Mouse (Mus musculus): Measurements from ENCODE around the gene Scpep1.
"Not testable (repeated sequence)": the region's sequence is repeated elsewhere in the genome, so short reads cannot be mapped to it uniquely, and the experiment has no call there.

Scpep1 gene

GRCm38 (mm10) chr11:88909388-88910036 lies 45.8 kb downstream of the Scpep1 start:
- peak; percentile 88 to 90 for DNase-seq

DNA sequence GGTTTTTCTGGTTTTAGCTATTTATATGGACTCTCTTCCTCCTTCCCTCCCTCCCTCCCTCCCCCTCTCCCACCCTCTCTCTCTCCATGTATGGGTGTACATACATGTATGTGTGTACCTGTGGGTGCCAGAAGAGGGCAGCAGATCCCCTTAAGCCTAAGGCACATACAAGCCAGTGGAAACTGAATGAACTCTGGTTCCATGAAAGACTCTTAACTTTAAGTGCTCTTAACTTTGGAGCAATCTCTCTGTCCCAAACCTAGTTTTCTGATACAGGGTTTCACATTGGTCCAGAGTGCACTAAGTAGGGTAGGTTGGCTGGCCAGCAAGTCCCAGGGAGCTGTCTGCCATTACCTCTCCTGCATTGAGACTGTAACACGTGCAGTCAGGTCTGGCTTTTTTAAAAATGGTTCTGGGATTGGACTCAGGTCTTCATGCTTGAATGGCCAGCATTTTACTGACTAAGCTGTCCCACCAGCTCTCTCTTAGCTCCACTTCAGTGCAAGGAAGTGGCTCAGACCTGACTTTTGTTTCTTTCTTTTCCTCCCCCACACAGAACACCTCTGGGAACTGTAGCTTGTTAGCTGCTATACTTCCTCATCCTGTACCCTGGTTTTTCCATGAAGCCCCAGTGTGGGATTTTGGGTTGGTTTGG lies 46.6 kb downstream of the Scpep1 start:
- peak; percentile 78 to 82 for DNase-seq

DNA sequence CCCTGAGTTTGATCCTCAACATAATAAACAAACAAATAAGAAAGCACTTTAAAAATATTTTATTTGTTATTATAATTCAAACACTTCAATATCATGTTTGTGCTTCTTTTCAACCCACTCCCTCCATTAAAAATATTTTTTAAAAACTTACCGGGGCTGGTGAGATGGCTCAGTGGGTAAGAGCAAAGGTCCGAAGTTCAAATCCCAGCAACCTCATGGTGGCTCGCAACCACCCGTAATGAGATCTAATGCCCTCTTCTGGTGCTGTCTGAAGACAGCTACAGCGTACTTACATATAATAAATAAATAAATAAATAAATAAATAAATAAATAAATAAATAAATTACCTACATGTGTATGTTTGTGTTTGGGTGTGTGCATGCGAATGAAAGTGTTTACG lies 47.4 kb downstream of the Scpep1 start:
- no peak for DNase-seq

DNA sequence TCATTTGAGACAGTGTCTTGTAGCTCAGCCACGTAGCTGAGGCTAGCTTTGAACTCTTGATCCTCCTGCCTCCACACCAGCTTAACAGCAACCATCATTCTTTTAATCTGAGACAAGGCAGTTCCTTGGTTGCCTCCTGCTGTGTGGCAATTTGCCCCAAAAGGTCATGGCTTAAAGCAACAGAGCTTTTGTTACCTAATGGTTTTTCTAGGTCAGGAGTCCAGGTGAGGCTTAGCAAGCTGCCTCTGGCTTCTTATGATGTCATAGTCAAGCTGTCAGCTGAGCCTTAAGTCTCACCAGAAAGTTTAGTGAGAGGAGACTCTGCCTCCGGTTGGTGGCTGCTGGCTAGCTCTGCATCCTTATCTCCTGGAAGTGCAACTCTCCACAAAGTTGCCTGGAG lies 49.6 kb downstream of the Scpep1 start:
- no peak for DNase-seq

DNA sequence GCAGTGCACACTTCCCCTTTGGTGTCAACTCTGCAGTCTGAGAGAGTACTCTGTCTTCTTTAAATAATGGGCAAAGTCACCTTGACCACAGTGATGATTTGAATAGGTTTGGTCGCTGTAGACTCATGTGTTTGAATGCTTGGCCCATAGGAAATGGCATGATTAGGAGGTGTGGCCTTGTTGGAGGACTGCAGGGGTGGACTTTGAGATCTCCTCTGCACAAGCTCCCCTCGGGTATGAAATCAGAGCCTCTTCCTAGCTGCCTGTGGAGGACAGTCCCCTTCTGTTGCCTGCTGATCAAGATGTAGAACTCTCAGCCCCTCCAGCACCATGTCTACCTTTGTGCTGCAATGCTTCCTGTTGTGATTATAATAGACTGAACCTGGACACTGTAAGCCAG lies 51.2 kb downstream of the Scpep1 start:
- DNase-seq, result no peak

DNA sequence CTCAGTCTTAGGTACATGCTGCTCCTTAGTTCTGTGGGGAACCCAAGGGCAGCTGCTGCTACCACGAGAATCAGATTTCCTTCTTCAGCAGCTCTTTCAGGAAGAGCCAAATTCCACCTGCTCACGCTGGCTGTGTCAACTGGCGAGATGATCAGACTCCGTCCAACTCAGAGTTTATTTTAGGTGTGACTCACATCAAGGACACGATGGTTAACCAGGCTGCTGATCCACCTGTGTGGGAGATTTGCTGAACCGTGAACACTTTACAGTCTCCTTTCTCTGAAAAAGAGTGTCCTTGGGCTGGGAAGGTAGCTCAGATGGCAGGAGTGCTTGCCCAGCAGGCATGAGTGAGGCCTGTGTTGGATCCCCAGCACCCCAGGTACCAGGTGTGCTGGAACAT lies 52.5 kb downstream of the Scpep1 start:
- no peak for DNase-seq

DNA sequence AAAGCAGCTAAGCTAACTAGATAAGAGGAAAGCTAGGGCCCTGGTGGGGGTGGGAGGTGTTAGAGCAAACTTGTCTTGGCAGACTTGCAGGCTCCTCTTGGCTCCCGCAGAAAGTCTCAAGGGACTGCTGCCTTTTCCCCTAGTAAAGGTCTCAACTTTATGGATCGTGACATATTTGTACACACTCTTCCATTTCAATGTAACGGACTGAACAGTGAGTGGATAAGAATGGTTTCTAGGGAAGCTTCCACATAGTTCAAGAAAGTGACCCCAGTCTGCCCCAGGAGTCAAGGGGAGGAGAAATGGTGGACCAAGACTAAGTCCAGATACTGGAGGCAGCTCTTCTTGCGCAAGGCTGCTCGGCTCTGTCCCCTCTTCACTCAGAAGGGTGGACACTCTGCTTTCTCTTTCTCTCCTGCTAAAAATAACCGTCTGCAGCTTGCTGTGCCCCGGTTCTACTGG lies 53.9 kb downstream of the Scpep1 start:
- no peak for DNase-seq

DNA sequence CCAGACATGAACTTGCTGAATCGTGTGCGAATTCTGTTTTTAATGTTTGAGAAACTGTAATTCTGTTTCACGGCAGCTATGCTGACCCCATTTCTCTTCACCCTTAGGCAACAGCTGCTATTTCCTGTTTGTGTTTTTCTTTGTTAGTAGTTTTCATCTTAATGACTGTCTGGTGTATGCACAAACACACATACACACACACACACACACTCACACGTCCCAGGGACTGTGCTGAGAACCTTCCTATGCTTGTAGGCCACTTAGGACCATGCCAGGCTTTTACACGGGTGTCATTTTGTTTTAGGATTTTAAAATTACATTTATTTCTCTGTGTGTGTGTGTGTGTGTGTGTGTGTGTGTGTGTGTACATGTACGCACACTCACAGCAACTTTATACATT lies 55.7 kb downstream of the Scpep1 start:
- no peak for DNase-seq

GRCm38 (mm10) chr11:88898380-88898763 lies 56.9 kb downstream of the Scpep1 start:
- no peak for DNase-seq

DNA sequence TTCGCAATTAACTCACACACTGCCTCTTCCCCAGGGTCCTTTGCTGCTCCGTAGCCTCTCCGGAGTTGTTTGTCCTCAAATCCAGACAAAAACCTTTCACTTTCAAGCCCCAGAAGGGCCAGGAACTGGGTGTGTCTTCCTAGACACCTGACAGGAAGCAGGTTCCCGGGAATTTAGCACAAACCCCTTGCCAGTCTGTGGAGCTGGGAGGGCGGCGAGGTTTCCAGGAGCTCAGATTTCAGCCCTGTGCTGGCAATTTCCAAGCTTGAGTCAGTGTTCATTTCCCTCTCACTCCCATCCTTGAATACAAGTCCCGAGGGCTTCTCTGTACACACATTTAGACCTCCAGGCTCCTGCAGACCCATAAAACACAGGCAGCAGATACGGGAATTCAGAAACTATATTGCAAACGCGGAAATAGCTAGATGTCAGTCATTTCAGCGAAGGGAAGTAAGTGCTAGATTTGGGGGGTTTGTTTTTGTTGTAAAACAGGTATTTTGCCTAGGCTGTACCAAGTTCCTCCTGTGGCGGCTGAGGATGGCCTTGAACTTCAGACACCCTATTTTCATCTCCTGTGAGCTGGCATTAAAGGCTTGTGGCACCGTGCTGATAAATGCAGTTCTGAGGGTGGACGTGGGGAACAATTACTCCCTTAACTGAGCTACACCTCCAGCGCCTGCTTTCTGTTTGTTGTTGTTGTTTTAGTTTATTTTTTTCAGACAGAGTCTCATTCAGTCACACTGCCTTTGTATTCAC lies 57.5 kb downstream of the Scpep1 start:
- no peak for DNase-seq

- DNase-seq, result not testable (repeated sequence)
Measured at GRCm38 (mm10) chr11:88895800-88896232, 59.4 kb downstream of the Scpep1 start.

DNA sequence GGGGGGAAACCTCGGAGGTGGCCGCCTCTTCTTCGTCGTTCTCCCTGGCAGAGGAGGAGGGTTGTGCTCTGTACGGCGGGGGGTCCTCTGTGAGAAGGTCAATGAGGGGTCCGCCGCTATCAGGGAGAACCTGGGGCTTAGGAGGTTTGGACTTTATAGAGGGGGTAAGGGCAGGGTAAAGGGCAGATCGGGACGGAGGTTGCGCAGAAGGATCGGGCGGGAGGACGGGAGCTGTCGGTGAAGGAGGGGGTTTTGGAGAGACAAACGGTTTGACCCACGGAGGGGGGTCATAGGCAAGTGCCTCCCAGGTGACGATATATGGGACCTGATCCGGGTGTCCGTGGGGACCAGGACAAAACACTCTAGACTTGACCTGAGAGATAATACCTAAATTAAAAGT lies 60.0 kb downstream of the Scpep1 start:
- not testable (repeated sequence) for DNase-seq

- not testable (repeated sequence) for DNase-seq
Measured at GRCm38 (mm10) chr11:88894279-88894678, 61.0 kb downstream of the Scpep1 start.

GRCm38 (mm10) chr11:88893501-88893900 lies 61.8 kb downstream of the Scpep1 start:
- not testable (repeated sequence) for DNase-seq

GRCm38 (mm10) chr11:88892789-88893188 lies 62.5 kb downstream of the Scpep1 start:
- DNase-seq, result not testable (repeated sequence)

GRCm38 (mm10) chr11:88891921-88892561 lies 63.2 kb downstream of the Scpep1 start:
- peak in 1 of 2 experiments; percentile 62 for DNase-seq

DNA sequence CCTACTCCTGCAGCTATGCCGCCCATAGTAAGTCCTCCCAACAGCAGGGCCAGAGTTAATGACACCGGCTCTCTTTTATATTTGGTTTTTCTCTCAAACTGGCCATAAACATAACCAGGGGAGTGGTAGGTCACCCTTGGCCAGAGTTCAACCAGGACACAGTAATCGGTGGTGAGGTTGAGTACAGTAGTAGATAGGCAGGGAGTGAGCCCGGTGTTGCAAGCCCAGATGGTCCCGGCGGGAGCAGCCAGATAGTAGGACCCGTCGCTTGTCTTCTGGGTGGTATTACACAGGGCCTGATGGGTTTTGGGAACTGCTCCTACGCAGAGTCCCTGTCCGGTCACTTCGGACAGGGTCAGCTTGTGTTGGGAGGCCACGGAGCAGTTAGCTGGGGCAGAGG lies 63.8 kb downstream of the Scpep1 start:
- DNase-seq, result not testable (repeated sequence)

DNA sequence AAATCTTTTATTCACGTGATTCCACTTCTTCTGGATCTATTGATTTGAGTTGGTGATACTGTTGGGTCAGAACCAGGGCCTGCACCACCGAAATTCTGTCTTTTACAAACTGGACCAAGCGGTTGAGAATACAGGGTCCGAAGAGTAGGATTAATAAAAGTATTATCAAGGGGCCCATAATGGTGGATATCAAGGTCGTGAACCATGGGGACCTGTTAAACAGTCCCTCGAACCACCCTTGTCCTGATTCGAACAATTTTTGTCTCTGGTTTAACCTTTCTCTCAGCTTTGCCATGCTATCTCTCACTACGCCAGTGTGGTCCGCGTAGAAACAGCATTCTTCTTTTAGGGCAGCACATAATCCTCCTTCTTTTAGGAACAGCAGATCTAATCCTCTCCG lies 64.4 kb downstream of the Scpep1 start:
- DNase-seq, result not testable (repeated sequence)

GRCm38 (mm10) chr11:88888996-88889395 lies 66.3 kb downstream of the Scpep1 start:
- DNase-seq, result no peak

- no peak for DNase-seq
Measured at GRCm38 (mm10) chr11:88884376-88885065, 70.7 kb downstream of the Scpep1 start.

- DNase-seq, result no peak
Measured at GRCm38 (mm10) chr11:88878011-88878410, 77.3 kb downstream of the Scpep1 start.
